Mouse (Mus musculus) layer of hippocampus, postnatal 14 days (tissue): ENCODE measurements around the gene Ccdc70. TPM values are rescaled to one million over a fixed set of nuclear protein-coding genes. Genes with fewer than 3 reads are reported as not detected.
"Not testable (repeated sequence)": the region's sequence is repeated elsewhere in the genome, so short reads cannot be mapped to it uniquely, and the experiment has no call there.

Experiments used
- DNase-seq, 2 experiments: peaks; one replicate each; pipeline ENCODE4 v3.0.0; 2021 to 2022; ENCODE audit warnings: low spot score in 2 of 2, mixed read lengths in 1 of 2
- long read RNA-seq, 2 experiments: library from polyadenylated mRNA; stranded (forward); transcript quantifications; one replicate each; pipeline ENCODE4 v2.0.0; 2021
- total RNA-seq, 2 experiments: library from RNA; stranded (reverse); gene quantifications; 2 replicates each; pipeline ENCODE4 v1.2.3; 2021

The Ccdc70 gene
- not detected for total RNA-seq
- long read RNA-seq, experiment 1 = 0 reads
- long read RNA-seq, experiment 2 = 0 reads

GRCm38 (mm10) chr8:21969475-21969874 lies at the start of gene Ccdc70:
Gene Ccdc70, plus strand, starts transcription at chr8:21969775.
- DNase-seq = no peak

DNA sequence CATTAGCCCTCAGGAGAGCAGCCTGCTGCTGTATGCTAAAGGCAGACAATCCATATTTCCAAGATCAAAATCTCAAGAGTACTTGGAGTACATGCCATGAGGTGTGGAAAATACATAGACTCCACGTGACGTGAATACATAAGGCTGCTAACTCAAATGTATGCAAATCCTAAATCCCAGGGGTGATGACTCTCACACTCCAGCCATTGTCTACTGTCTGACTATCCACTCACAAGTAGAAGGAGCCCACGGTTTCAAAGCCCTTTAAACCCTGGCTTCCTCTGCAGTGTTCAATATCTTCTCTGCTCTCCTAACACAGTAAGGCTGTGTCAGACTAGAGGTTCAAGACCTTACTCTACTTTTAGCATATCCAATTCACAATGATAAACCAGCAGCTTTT lies 38.8 kb upstream of the Ccdc70 start:
- DNase-seq = not testable (repeated sequence)

DNA sequence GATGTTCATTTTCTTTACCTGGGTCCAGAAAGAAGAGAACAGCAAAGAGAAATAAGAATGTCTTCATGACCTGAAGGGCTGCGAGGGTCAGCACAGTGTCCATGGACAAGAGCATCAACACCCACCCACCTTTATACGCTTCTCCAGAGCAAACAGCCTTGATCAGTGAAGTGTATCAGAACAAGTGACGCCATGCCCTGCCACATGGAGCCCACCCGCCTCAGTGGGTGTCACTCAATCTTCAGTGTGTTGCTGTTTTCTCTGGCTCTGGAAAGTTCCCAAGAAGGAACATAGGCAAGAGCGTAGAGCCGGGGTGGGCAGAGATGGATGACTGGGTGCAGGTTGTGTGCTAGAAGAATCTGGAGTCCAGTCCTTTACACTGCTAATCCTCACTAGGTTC lies 37.0 kb upstream of the Ccdc70 start, which contains the start of gene Defb15:
Gene Defb15 (minus strand): TSS at position 101 of the 400 bp plus-strand sequence.
- no peak for DNase-seq

- DNase-seq = not testable (repeated sequence)
Measured at GRCm38 (mm10) chr8:21938052-21938451, 31.5 kb upstream of the Ccdc70 start, which contains the start of gene Defb35. Gene Defb35, plus strand, starts transcription at chr8:21938352.

DNA sequence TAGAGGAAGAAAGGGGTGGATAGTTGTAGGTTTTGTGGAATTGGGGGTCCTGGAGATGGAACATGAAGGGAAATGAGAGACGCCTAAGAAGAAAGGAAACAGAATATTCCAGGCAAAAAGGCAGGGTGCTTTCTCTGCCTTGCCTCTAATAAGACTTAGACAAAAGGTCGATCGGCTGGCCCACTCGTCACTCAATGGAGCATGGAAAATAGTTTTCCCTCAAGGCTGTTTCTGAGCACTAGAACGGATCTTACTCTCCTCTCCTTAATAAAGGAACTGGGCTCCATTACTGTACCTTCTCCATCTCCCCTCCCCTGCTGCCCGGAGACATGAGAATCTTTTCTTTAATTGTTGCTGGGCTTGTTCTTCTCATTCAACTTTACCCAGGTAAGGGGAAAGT lies 23.1 kb upstream of the Ccdc70 start, which contains the start of gene Defb13:
Gene Defb13 (plus strand): TSS at position 301 of the 400 bp plus-strand sequence.
- no peak for DNase-seq

DNA sequence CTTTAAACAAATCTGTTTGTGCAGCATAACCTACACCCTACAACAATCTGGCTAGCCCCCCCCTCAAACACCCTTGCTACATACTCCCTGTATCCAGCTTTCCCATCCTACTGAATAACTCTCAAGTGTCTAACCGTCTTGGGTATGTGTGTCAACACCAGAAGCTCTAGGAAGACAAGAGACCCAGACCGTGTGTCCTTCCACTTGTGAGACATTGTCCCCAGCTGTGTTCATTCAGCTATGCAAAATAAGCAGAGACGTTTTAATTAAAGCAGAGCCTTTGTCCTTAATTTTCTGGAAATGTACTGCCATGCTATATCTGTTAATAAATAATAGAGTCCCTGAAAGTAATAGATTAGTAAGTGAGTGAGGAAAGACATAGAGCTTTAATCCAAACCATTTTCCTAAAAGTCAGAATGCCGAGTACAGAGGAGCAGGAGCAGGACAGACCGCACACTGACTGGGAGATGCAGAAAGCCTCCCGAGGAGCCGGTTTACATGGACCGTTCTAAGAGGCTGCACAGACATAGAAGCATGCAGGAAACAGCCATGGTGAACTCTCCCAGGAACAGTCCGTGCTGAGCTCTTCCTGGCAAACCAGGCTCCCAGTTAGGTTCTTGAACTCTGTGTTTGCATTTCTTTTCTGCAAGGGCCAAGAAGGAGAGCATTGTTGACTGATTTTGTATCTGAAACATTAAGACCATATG lies 22.1 kb upstream of the Ccdc70 start:
- no peak for DNase-seq

DNA sequence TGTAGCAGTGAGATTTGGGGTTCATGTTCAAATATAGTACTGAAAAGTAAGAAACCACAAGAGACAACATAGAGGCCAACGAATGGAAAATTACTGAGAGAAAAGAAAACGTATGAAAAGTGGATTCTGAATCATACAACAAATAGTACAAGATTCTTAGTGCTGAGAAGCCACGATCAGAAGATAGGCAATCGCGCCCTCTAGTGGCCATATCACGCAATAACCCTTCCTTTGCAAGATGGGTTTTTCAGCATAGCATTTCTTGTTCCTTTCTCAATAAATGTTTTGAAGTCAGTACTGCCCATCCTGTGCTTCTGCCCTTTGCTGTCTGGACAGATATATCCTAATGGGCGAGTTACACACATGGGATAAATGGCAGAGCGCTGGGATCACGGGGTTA lies 14.3 kb upstream of the Ccdc70 start:
- DNase-seq = peak; percentile 31 to 44

DNA sequence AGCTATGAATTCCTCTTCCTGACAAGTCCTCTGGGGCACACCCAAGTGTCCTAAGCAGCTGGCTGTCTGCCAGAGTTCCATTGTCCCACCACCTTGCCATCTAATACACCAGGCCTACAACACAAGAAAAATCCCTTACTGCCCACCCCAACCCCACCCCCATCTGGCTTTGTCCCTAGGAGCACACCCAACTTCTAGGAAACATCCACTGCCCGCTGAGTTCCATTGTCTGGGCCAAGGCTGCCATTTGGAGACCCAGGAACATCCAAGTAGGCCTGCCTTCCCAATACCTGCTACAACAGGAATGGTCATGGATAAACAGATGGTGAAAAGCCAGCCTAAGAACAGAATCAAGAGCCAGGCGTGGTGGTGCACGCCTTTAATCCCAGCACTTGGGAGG lies 13.2 kb upstream of the Ccdc70 start:
- no peak for DNase-seq

DNA sequence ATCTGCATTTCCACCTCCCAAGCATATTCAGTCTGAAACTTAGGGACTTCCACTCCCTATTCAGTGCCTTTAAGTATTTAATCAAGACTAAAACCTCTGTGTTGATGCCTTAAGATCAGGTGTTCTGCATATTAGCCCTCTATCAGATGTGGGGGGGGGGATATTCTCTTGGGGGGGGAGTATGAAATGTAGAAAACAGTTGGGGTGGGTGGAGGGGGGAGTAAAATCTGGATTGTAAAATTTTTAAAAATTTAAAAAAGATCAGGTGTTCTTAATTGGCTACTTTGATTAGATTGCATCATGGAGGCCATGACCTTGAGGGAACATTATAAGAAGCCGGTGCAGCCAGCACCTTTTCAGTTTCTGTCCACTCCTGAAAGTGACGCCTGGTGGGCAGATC lies 11.2 kb upstream of the Ccdc70 start, which contains the start of gene Fam90a1a:
Gene Fam90a1a (plus strand): TSS at position 301 of the 400 bp plus-strand sequence.
- DNase-seq = no peak

DNA sequence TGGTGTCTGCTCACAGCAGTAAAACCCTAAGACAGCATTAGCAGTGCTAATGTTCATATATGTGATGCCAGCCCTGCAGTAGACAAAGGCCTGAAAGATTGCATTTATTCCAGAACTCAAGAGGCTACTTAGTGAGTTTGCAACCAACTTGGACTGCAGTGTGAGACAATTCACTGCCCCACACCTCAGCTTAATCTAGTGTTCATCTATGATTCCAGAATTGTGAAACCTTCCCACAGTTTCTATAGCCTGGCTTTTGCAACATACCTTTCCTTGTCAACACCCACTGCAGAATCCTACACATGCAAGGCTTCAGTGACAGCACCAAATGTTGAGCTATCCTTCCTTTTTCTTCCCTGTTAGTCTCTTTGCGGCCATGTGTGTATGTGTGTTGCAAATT lies 2.9 kb upstream of the Ccdc70 start:
- no peak for DNase-seq

DNA sequence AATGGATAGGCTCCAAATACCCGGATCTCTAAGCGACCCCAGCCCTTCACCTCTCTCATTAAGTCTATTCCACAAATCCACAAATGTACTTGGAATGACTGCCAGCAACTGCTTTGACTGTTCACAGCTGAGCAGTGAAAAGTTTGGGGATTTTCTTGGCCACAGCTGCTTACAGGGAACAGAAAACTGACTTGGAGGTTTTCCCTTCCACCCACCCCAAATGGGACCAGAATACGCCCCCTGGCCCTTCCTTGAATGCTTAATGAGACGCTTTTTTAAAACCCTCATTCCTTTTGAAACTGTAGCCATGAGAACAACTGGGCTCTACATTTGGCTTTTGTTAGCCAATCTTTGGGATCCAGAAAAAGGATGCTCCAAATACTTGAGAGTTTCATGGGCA lies 8.6 kb downstream of the Ccdc70 start:
- peak in 1 of 2 experiments; percentile 59 for DNase-seq

- peak; percentile 22 to 29 for DNase-seq
Measured at GRCm38 (mm10) chr8:21981664-21982337, 12.2 kb downstream of the Ccdc70 start.

- peak; percentile 50 to 74 for DNase-seq
Measured at GRCm38 (mm10) chr8:21992184-21992583, 22.6 kb downstream of the Ccdc70 start.

GRCm38 (mm10) chr8:21995181-21995580 lies 25.6 kb downstream of the Ccdc70 start:
- no peak for DNase-seq

DNA sequence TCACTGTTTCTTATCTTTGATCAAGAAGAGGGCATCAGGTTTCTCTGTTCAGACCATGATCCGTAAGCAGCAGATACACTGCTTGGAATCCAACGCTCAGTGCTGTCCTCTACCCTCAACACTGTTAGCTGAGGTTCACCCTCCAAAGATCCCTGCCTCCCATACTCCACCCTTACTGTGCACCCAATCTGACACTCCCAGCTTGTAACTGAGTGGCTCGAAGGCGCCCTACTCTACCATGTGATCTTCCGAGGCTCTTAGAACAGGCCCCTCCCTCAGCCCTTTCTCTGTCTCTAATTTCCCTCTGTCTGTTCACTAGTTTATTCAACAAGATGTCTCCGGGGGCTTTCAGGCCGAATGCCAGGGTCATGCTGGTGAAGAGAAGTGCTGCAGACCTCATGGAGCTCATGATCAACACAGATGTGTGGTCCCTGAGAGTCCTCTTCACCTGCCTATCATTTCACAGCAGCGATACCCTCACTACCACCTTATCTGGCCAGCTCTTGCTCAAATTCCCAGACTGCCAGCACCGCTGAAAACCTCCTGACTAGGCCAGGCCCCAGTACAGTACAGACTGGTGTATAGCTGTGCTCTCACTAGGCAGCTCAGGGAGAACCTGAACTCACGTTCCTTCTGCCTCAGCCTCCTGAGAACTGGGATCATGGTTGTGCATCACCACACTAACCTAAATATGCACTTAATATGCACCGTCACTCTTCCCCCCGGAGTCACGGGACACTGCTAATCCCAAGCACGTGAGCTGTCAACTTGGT lies 35.4 kb downstream of the Ccdc70 start:
- no peak for DNase-seq

DNA sequence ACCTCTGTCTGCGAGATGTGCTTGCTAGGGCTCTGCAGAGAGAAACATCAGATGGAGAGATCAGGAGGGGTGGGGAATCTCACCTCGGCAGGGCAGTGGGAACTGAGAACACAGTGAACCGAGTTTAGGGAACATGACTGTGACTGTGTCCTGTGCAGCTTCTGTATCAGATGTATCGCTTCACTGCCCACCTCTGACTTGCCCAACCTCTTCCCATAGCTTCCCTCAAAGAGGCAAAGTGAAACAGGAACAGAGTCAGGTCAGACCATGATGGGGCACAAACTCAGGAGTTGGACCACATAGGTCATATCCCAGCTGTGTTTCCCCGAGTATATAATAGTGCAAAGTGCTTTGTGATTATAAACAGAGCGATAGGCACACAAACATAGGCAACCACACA lies 36.8 kb downstream of the Ccdc70 start:
- no peak for DNase-seq

DNA sequence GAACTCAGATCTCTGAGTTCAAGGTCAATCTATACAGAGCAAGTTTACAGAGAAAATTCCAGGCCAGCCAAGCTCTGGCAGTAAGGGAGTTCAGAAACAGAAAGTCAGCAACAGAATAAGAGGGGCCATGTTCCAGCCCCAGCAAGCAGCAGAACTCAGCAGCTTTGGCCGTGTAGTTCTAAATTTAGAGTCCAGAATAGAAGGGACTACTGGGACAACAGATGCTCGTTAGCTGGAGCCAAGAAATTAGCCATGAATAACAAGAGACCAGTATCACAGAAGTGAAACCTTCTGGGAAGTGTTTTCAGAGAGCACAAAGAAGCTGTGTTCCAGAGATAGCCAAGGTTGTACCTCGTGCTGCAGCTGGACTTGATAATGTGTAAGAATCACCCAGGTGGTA lies 39.8 kb downstream of the Ccdc70 start:
- DNase-seq = no peak

DNA sequence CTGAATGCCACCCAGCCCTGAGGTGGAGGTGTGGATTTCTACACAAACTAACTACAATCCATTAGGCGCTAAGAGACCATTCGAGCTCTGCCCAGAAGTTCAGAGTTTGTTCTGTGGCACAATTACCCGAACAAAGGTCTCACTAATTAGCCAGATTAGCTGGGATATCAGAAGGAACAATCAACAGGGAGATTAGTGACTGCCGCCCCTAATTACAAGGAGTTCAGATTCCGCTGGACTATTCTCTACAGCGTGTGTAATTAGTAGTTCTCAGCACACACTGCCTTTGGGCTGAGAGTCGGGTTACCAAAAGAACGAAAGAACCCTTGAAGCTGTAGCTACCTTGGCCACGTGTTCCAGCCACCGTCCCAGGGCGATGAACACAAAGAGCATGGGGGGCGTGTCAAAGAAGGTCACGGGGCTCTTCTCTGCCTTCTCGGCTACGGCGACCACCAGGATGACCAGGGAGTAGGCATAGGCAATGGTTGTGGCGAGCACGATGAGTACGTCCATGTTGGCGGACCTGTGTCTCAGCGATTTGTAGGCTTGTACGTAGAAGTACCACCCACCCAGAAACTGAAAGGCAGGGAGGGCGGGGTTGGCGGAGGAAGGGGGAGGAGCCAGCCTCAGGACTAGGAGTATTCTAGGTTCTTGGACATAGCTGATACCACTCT lies 43.6 kb downstream of the Ccdc70 start:
- DNase-seq = no peak

DNA sequence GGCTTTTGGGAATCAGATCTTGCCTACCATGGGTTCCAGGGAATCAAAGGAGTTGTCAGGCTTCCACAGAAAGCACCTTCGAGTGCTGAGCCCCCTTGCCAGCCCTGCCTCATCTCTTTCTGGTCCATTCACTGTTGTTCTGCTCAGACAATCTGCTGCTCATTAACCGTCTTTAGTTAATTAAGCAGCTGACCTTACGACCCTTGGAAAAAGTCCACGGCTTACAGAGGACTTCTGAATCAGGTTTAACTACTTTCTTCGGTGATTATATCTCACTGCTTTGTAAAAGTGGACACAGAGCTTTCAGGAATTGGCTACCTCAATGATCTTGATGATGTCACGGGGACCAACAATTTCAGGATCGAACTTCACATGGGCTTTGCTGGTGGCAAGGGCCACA lies 48.2 kb downstream of the Ccdc70 start:
- no peak for DNase-seq

DNA sequence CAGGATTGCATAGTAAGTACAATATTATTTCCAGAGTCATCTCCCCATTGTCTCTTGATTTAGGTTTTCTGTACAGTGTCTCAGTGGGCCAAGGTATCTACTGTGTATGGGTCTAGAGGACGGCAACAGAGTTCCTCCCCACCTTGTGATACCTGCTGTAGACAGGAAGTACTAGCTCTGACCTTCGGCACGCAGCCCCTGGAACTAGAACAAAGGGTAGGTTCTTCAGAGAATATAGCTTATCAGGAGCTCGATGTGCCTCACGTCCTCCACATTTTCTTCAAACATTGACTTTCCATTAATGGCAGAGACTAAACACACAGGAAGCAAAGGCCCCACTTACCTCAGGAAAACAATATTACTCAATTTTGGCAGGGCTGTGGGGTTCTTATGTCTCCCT lies 49.9 kb downstream of the Ccdc70 start:
- no peak for DNase-seq

DNA sequence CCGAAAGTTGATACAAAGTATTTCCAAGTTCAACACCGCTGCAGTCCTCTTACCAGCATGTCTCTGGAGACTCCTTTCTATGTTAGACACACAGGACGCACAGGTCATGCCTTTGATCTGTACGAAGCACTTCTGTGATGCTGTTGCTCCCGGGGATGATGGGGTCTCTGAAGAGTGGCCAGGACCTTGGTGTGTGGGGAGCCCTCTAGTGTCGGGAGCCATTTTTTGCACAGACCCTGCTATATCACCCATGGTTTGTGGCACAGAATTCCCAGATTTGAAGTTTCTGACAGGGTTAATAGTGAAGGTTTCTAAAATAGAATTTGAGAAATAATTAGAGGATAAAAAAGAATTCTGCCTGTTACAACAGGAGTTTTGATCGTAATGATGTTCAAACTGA lies 52.7 kb downstream of the Ccdc70 start:
- no peak for DNase-seq
